Mouse (Mus musculus) left cerebral cortex, postnatal 4 days (tissue): Measurements from ENCODE around the gene Hjurp. TPM values are rescaled to one million over a fixed set of nuclear protein-coding genes. Genes with fewer than 3 reads are reported as not detected.

Source experiments
- DNase-seq: peaks from one replicate; pipeline ENCODE4 v3.0.0-alpha.2; 2022
- intact Hi-C: fragments of 180-260 bp; cut with DNase I; formaldehyde crosslinking; loops from one replicate; pipeline ENCODE4 v1.15.1; 2025
- total RNA-seq, 2 experiments: library from RNA; stranded (reverse); gene quantifications; 2 replicates each; pipeline ENCODE4 v1.2.3; 2021

Gene Hjurp
- 10 to 100 TPM; 75.3 to 78.8 TPM for total RNA-seq

- intact Hi-C loops = no loop called here
These were observed at the start of gene Hjurp, which contains the start of gene Trpm8 for GRCm38 (mm10) chr1:88277098-88277817. TSS of gene Hjurp (minus strand) at chr1:88277633. TSS of gene Trpm8 (plus strand) at chr1:88277661.

DNA sequence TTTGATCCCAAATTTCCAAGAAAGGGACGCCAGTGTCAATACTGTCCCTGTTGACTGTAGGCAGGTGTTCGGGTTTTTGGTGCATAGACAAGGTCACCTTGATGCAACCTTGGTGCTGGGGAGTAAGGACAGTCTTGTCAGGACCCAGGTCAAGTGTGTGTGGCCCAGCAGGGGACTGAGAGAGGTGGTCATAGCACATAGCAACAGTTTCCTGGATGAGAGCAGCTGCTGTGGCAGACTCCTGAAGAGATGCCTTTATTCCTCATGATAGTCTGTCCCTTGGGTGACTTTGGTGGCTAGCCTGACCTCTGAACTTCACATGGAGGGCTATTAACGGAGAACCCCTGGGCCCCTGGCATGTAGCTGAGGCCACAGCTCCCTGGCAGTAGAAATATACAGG lies 45.7 kb upstream of the Hjurp start:
- no peak for DNase-seq
- intact Hi-C loops = no loop called here

More at GRCm38 (mm10) chr1:88277098-88277817, at the start of gene Hjurp, which contains the start of gene Trpm8:
- DNase-seq = peak; percentile 100

DNA sequence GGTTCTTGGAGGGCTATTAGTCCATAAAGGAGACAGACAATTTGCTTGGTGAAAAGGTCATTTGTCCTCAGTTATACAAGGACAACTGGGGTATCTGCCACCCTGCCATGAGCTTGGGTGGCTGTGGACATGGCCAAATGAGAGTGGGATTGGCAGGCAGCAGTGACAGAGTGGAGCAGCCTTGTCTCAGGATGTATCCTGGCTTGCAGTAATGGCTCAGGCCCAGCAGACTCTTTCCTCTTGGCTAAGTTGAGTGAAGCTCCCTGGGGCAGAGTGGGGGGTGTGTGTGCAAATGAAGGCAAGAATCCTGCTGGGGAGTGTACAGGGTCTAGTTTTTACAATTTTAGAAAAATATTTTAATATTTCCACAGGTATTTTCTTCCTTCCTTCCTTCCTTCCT lies 44.7 kb upstream of the Hjurp start:
- intact Hi-C loops = no loop called here
- peak; percentile 13 for DNase-seq

DNA sequence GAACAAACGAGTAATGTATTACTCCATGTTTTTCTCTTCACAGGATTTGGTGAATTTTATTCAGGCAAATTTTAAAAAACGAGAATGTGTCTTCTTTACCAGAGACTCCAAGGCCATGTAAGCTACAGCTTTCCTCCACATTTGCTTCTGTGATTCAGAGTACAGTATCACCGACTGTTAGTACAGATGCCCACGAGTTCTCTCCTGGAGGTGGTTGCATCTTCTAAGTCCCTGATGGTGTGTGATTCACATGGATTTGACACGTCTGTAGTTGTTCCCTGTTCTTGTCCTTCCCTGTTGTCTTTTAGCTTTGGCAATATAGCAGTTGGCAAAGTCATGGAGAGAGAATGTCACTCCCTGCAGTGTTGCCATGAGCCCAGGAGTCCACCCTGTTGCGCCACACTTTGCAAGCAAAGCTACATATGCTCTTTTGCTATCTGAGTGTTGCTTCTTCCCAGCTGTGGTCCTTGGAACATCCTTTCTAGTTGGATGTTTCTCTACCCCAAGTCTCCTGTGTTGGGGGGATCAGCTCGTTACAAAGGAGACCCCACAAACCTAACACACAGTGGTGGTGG lies 43.5 kb upstream of the Hjurp start:
- intact Hi-C loops = no loop called here
- DNase-seq = no peak

DNA sequence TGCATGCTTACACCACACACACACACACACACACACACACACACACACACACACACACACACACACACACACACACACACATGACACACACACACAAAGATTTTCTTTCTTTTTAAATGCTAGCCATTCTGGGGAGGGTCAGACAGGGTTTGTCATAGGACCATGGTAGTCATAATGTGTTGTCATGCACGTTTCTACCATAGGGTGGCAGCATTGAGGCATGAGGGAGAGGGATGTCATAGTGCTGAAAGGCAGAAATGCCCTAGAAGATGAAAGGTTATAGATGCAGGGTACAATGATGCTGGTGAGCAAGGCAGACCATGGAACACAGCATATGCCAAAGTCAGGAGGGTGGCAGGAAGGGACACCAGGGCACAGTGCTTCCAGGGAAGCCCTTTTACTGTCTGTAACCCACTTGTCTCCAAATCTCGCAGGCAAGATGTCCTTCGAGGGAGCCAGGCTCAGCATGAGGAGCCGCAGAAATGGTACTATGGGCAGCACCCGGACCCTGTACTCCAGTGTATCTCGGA lies 41.2 kb upstream of the Hjurp start:
- intact Hi-C loops = no loop called here
- peak; percentile 67 for DNase-seq

- intact Hi-C loops = no loop called here
- DNase-seq = no peak
These were observed 39.8 kb upstream of the Hjurp start for GRCm38 (mm10) chr1:88317279-88317678.

DNA sequence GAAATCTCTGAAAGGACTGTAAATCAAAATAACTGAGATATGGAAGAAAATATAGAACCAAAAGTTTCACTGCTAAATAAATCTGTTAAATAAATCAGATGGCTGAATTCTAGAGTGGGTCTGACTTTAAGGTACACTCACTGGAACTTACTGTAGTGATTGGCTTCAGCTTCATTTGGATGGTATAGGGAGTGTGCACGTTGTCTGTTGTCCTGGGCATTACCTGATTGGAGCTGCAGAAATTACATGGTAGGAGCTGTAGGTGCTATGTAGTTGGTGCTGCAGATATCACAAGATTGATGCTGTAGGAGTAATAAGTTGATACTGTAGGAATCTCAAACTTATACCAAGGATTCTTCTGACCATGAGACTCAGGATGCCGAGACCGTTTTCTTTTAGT lies 32.9 kb upstream of the Hjurp start:
- intact Hi-C loops = no loop called here
- DNase-seq = no peak

- no peak for DNase-seq
- intact Hi-C loops = no loop called here
These were observed 32.5 kb upstream of the Hjurp start for GRCm38 (mm10) chr1:88309905-88310304.

DNA sequence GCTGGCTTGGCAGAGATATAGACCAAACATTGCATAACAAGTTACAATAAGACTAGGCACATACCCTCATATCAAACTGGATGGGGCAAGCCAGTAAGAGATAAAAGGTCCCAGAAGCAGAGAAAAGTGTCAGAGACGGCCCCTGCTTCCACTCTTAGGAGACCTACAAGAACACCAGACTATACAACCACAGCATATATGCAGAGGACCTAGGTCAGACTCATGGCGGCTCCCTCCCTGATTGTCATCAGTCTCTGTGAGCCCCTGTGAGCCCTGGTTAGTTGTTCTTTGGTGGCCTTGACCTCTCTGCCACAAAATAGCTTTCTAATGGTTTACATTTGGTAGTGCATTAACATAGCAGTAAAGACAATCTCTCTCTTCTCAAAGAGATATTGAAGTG lies 31.6 kb upstream of the Hjurp start:
- no peak for DNase-seq
- intact Hi-C loops = no loop called here

- intact Hi-C loops = no loop called here
- DNase-seq = no peak
These were observed 29.7 kb upstream of the Hjurp start for GRCm38 (mm10) chr1:88307180-88307579.

DNA sequence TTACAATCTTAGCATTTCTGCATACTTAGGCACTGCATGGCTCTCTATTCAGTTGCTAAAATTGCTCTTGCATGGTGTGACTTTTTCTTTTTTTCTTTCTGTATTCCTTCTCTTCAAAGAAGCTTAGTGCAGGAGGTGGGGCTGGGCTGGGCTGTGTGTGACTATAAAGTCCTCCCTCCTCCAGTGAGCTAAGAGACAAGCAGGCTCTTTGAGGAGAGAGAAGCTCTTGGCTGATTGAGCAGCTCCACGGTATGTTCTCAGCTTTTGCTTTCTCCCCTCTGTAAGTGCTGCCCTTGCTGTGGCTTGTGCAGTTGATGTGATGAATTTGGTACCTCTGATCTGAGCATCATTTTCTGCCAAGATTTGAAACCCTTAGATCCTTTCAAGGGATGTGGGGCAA lies 29.1 kb upstream of the Hjurp start:
- intact Hi-C loops = no loop called here
- DNase-seq = no peak

- no peak for DNase-seq
- intact Hi-C loops = no loop called here
These were observed 27.8 kb upstream of the Hjurp start for GRCm38 (mm10) chr1:88305018-88305795.

DNA sequence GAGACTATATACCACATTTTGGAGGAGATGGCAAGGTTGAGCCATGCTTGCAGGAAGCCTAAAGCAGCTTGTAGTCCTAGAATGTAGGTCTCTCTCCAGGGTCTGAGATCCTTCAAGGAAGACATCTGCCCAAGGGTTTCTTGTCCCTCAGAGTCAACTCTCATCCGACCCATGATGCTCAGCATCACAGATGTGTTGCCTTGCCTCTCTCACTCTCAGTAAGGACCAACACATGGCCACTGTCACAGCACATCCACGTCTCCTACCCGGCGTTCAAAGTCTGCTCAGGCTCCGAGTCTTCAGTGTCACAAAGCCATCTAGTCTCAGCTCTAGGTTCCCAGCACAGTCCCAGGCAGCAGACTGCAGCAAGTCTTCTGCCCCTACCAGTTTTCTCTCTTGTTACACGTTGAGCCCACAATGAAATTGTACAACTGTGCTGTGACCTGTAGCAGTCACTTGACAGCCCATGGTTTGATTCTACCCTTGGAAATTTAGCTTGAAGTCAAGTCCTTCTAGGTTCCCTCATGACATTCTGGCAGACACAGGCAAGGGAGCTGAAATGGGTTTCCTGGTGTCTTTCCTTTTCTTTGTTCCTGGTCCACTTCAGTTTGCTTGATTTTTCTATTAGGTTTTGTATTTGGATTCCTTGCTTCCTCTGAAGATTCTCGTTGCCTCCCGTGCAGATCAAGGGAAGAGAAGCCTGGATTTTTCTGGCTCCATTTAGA lies 27.0 kb upstream of the Hjurp start:
- intact Hi-C loops = no loop called here
- no peak for DNase-seq

DNA sequence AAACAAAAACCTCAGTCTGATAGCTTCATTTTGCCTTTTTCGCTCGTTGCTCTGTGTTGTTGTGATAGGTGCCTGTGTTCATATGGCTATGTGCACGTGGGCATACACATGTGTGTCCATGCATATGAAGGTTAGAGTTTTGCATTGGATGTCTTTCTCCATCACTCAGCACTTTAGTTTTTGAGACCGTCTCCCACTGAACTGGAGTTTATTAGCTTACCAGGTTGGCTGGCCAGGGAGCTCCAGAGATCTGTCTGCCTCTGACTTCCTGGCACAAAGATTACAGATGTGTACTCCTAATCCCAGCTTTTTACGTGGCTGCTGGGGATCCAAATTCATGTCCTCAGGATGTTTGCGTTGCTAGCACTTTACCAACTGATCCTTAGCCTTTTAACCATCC lies 26.3 kb upstream of the Hjurp start:
- DNase-seq = no peak
- intact Hi-C loops = no loop called here

- no peak for DNase-seq
- intact Hi-C loops = no loop called here
These were observed 24.8 kb upstream of the Hjurp start for GRCm38 (mm10) chr1:88302057-88302740.

- intact Hi-C loops = no loop called here
- no peak for DNase-seq
These were observed 23.9 kb upstream of the Hjurp start for GRCm38 (mm10) chr1:88301121-88302014.

DNA sequence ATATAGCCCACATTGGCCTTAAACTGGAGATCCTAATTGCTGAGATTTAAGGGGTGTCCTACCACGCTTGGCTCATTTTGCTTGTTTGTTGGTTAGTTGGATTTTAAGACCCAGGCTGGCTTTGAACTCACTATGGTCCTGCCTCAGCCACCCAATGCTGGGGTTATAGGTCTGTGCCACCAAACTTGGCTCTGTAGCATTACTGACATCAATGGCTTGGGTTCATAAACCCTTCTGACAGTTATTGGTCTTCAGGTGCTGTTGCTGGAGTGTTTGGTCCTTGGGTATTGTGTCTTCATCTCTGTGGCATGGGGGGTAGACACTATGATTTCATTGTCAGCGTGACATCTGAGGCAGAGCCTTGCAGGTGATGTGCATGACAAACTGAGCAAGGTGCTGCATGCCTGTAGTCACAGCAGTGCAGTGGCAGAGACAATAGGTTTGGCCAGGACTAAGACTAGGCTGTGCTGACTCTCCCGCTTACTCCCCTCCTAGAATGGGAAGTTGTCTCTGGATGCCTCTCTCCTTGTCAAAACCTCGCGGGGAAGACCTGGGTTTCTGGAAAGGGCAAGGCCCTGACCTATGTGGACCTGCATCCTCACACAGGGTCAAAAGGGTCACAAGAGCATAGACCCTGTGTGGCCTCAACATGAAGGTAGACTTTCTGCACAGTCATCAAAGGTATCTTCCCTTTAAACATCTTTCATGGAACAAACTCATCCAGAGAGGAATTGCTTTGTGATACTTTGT lies 23.0 kb upstream of the Hjurp start:
- no peak for DNase-seq
- intact Hi-C loops = no loop called here

- no peak for DNase-seq
- intact Hi-C loops = no loop called here
These were observed 22.1 kb upstream of the Hjurp start for GRCm38 (mm10) chr1:88299529-88299945.
